Mouse (Mus musculus): ENCODE measurements around the gene Gm20911. TPM values are rescaled to one million over a fixed set of nuclear protein-coding genes. Genes with fewer than 3 reads are reported as not detected.
"Not testable (repeated sequence)": the region's sequence is repeated elsewhere in the genome, so short reads cannot be mapped to it uniquely, and the experiment has no call there.

The Gm20911 gene
- polyA plus RNA-seq (2016; fragmentation: Nextera tagmentation; extraction: Ambion mirVana) = not detected in 2 replicates

GRCm38 (mm10) chrY:81457707-81458106 lies at the start of gene Gm20911:
TSS of gene Gm20911 (plus strand) at chrY:81458007.
- not testable (repeated sequence) for H3K27me3 ChIP-seq (replicated peaks); H3K9me3 ChIP-seq (replicated peaks); H3K4me3 ChIP-seq; H3K27ac ChIP-seq; H3K4me1 ChIP-seq; H3K4me2 ChIP-seq; H3K9ac ChIP-seq; ATAC-seq; H3K36me3 ChIP-seq
- no CpG with 5 or more reads among the region's 6 CpGs for WGBS (ENCODE audit: insufficient replicate concordance)
